Mouse (Mus musculus): ENCODE measurements around the gene Dock6.

- TF ChIP-seq CTCF (IDR thresholded peaks at IDR 0.05; ENCODE audit: borderline replicate concordance, control insufficient read depth, extremely low read depth, insufficient read depth, low read length, poor library complexity) (no peak), POLR2A (IDR thresholded peaks at IDR 0.05; ENCODE audit: control insufficient read depth, extremely low read depth, insufficient read depth, low read length, poor library complexity) (no peak)
These were observed 6.9 kb downstream of the Dock6 start for GRCm38 (mm10) chr9:21845381-21846080.

All from thymus, adult 2 months (tissue).